Mouse (Mus musculus) spleen, adult 2 months (tissue): ENCODE measurements around the gene Tldc2.

ENCODE experiments used
- CTCF ChIP-seq: fragments of 200-500 bp; IDR thresholded peaks from 2 replicates; pipeline ENCODE4 v1.5.1; 2011; ENCODE audit warnings: mild to moderate bottlenecking, inconsistent platforms; ENCODE audit not compliant: insufficient read depth, insufficient read length, insufficient replicate concordance; ENCODE audit errors: extremely low read depth
- POLR2A ChIP-seq: fragments of 200-500 bp; IDR thresholded peaks from 2 replicates; pipeline ENCODE4 v1.6.1; 2011; ENCODE audit warnings: low read depth, low read length, inconsistent platforms

GRCm38 (mm10) chr2:157134479-157134931 lies 47.6 kb downstream of the Tldc2 start:
- TF ChIP-seq POLR2A, result no peak
- no peak for TF ChIP-seq CTCF
